Mouse (Mus musculus): Measurements from ENCODE around the gene Ssr4. TPM values are rescaled to one million over a fixed set of nuclear protein-coding genes. Genes with fewer than 3 reads are reported as not detected.
A peak's percentile ranks its signal among the peaks of the same experiment; 100 is the strongest.

The Ssr4 gene
- total and polyA plus RNA-seq, 3 experiments, result 281 to 428 (median 291) TPM

DNA sequence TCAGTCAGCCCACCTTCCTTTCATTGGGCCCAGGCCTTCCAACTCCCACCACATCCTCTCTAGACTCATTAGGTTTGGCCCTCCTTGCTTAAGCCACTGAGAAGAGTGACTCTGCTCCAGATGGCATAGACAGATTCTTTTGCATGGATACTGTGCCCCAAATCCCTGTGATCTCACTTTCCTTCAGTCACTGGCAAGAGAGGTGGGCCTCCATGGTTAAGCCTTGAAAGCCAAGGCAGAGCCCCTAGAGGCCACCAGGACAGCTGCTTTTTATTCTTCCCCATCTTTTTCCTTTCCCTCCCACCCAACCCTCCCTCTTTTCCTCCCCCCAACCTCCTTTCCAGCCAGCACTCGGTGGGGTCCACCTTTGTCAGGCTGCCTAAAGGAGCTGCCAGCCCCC, 6.7 kb downstream of the Ssr4 start:
- TF ChIP-seq CTCF (conservative IDR thresholded peaks at IDR 0.05 in 1 of 2, IDR thresholded peaks at IDR 0.05 in 1 of 2; ENCODE audit: low read depth in 2 of 2, low read length in 2 of 2) (no peak), POLR2A (IDR thresholded peaks at IDR 0.05; ENCODE audit: low read depth, low read length) (peak; percentile 34; the same call in 1 of the 2 replicates)
- Histone ChIP-seq H3K27ac (ENCODE audit: insufficient read depth, low read depth) (no peak overlapping the region), H3K36me3 (replicated peaks in 1 of 2; ENCODE audit: control insufficient read depth in 1 of 2, insufficient read depth in 1 of 2, low read length in 1 of 2) (peaks cover 28 to 69% of the 10 kb centered on the region in 2 experiments), H3K27me3 (replicated peaks) (no peaks in the 10 kb centered on the region), H3K9ac (ENCODE audit: insufficient read depth, low read depth) (no peak overlapping the region), H3K4me1 (ENCODE audit: control insufficient read depth in 1 of 2, insufficient read depth in 2 of 2) (peaks cover 5 to 14% of the 10 kb centered on the region in 2 experiments; a peak in 2 of 4 replicates), H3K4me3 (replicated peaks in 1 of 3; ENCODE audit: low read depth in 2 of 3, low read length in 2 of 3, poor library complexity in 1 of 3) (no peak overlapping the region), H3K4me2 (ENCODE audit: insufficient read depth, low read depth, poor library complexity, severe bottlenecking) (no peak overlapping the region), H3K9me3 (replicated peaks; ENCODE audit: low read length) (no peaks in the 10 kb centered on the region), H3K79me2 (replicated peaks; ENCODE audit: control insufficient read depth, extremely low read depth, insufficient read depth, poor library complexity, severe bottlenecking) (peaks cover 5% of the 10 kb centered on the region; the same call in 1 of the 2 replicates)
- DNase-seq (ENCODE audit: extremely low read depth), result no peak
- dilution Hi-C loops (cut with MboI; ENCODE audit: extremely low pct_ligation_motif_present, extremely low pct_unique_long_range_greater_than_20kb, low sequenced_read_pairs), result no loop called here
- in situ Hi-C loops (cut with MboI; ENCODE audit: low pct_ligation_motif_present, low pct_unique_long_range_greater_than_20kb, low sequenced_read_pairs), result loop anchor here (25.0 kb wide), 1 partner anchor 594 kb away; the partner anchor contains the start of genes Fam3a and Ikbkg

DNA sequence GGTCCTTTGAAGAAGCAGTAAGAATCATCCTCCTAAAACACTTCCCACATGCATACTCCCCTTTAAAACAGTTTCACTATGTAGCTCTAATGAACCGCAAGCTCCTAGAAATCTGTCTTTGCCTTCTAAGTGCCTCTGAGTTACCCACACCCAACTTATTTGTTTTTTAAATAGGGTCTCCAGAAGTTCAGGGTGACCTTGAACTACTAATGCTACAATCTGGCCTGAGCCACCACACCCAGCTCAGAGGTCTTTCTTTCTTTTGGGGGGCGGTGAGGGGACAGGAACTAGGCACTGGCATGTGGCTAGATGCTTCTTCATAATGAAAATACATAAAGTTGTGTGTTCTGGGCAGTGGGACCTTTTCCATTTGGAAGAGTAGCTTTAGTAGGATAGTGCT, 10.7 kb downstream of the Ssr4 start:
- H3K36me3 ChIP-seq (replicated peaks in 1 of 2; ENCODE audit: control insufficient read depth in 1 of 2, insufficient read depth in 1 of 2, low read length in 1 of 2), result peaks cover 3 to 40% of the 10 kb centered on the region in 2 experiments
- no peak overlapping the region for H3K4me2 ChIP-seq (ENCODE audit: insufficient read depth, low read depth, poor library complexity, severe bottlenecking)
- H3K9ac ChIP-seq (ENCODE audit: insufficient read depth, low read depth), result no peak overlapping the region
- H3K4me3 ChIP-seq (replicated peaks in 1 of 3; ENCODE audit: low read depth in 2 of 3, low read length in 2 of 3, poor library complexity in 1 of 3), result no peak overlapping the region
- no peak for DNase-seq (ENCODE audit: extremely low read depth)
- no peaks in the 10 kb centered on the region for H3K9me3 ChIP-seq (replicated peaks; ENCODE audit: low read length)
- H3K79me2 ChIP-seq (replicated peaks; ENCODE audit: control insufficient read depth, extremely low read depth, insufficient read depth, poor library complexity, severe bottlenecking), result no peaks in the 10 kb centered on the region
- dilution Hi-C loops (cut with MboI; ENCODE audit: extremely low pct_ligation_motif_present, extremely low pct_unique_long_range_greater_than_20kb, low sequenced_read_pairs), result no loop called here
- no peaks in the 10 kb centered on the region for H3K4me1 ChIP-seq (ENCODE audit: control insufficient read depth in 1 of 2, insufficient read depth in 2 of 2)
- H3K27ac ChIP-seq (ENCODE audit: insufficient read depth, low read depth), result no peak overlapping the region
- in situ Hi-C loops (cut with MboI; ENCODE audit: low pct_ligation_motif_present, low pct_unique_long_range_greater_than_20kb, low sequenced_read_pairs), result loop anchor here (25.0 kb wide), 1 partner anchor 590 kb away; the partner anchor contains the start of genes Fam3a and Ikbkg
- no peaks in the 10 kb centered on the region for H3K27me3 ChIP-seq (replicated peaks)
- no peak for TF ChIP-seq CHD1 (IDR thresholded peaks at IDR 0.05; ENCODE audit: low read depth, low read length)
- TF ChIP-seq POLR2A (IDR thresholded peaks at IDR 0.05; ENCODE audit: low read depth, low read length), result no peak
- TF ChIP-seq MEF2A (IDR thresholded peaks at IDR 0.05; ENCODE audit: borderline replicate concordance, low read depth, low read length), result no peak
- TF ChIP-seq ELF1 (IDR thresholded peaks at IDR 0.05; ENCODE audit: low read depth, low read length), result no peak
- TF ChIP-seq RAD21 (IDR thresholded peaks at IDR 0.05; ENCODE audit: low read depth, low read length), result no peak
- TF ChIP-seq KAT2A (IDR thresholded peaks at IDR 0.05; ENCODE audit: insufficient replicate concordance, low read length), result no peak
- TF ChIP-seq MAFK (IDR thresholded peaks at IDR 0.05; ENCODE audit: insufficient replicate concordance, low read length), result no peak
- no peak for TF ChIP-seq SIN3A (IDR thresholded peaks at IDR 0.05; ENCODE audit: low read length)
- no peak for TF ChIP-seq ZC3H11A (IDR thresholded peaks at IDR 0.05; ENCODE audit: low read depth, low read length)
- no peak for TF ChIP-seq MYC (IDR thresholded peaks at IDR 0.05; ENCODE audit: low read depth, low read length)
- TF ChIP-seq POLR2AphosphoS2 (IDR thresholded peaks at IDR 0.05; ENCODE audit: low read depth, low read length), result no peak
- no peak for TF ChIP-seq NELFE (IDR thresholded peaks at IDR 0.05; ENCODE audit: low read depth, low read length)
- no peak for TF ChIP-seq JUN (IDR thresholded peaks at IDR 0.05; ENCODE audit: insufficient read depth, low read depth, low read length)
- TF ChIP-seq ZKSCAN1 (IDR thresholded peaks at IDR 0.05; ENCODE audit: borderline replicate concordance, low read depth, low read length), result no peak

Data from CH12.LX (cell line).